Mouse (Mus musculus) small intestine, adult 2 months (tissue): ENCODE measurements around the gene Fam47e.

Experiments used
- CTCF ChIP-seq: fragments of 200-500 bp; IDR thresholded peaks from 2 replicates; pipeline ENCODE4 v1.5.1; 2012; ENCODE audit warnings: low read depth, mild to moderate bottlenecking, control low read depth, inconsistent platforms, low read length, moderate library complexity, mixed read lengths; ENCODE audit not compliant: insufficient replicate concordance, insufficient read length; ENCODE audit errors: extremely low read depth
- POLR2A ChIP-seq: fragments of 200-500 bp; IDR thresholded peaks from 2 replicates; pipeline ENCODE4 v1.6.1; 2012; ENCODE audit warnings: low read depth, mild to moderate bottlenecking, control low read depth, inconsistent platforms, low read length, moderate library complexity

- TF ChIP-seq POLR2A = no peak
- no peak for TF ChIP-seq CTCF
These were observed 42.0 kb downstream of the Fam47e start for GRCm38 (mm10) chr5:92596865-92597264.
